Mouse (Mus musculus) liver, adult 2 months (tissue): ENCODE data around the gene Syne3.

Experiments
- CTCF ChIP-seq: fragments of 200-500 bp; IDR thresholded peaks from 2 replicates; pipeline ENCODE4 v1.5.1; 2011; ENCODE audit warnings: low read depth, low read length, control low read depth
- POLR2A ChIP-seq: fragments of 200-500 bp; IDR thresholded peaks from 2 replicates; pipeline ENCODE4 v1.6.1; 2011; ENCODE audit warnings: low read length, control low read depth; ENCODE audit not compliant: insufficient read depth; ENCODE audit errors: extremely low read depth

GRCm38 (mm10) chr12:104925765-104926164, 83.8 kb downstream of the Syne3 start:
- TF ChIP-seq CTCF: no peak
- TF ChIP-seq POLR2A: no peak
